Mouse (Mus musculus) frontal cortex, postnatal 10 days (tissue): ENCODE data around the gene Pik3c2g.

Experiments
- DNase-seq, 2 experiments: peaks; one replicate each; pipeline ENCODE4 v3.0.0; 2022; ENCODE audit warnings: low spot score in 2 of 2, mixed read lengths in 1 of 2

The Pik3c2g gene

GRCm38 (mm10) chr6:139735708-139736626 lies 148.9 kb downstream of the Pik3c2g start:
- DNase-seq = no peak

GRCm38 (mm10) chr6:139738350-139738749 lies 151.3 kb downstream of the Pik3c2g start:
- no peak for DNase-seq

GRCm38 (mm10) chr6:139742693-139743432 lies 155.8 kb downstream of the Pik3c2g start:
- DNase-seq = no peak

- DNase-seq = no peak
These were observed 159.9 kb downstream of the Pik3c2g start for GRCm38 (mm10) chr6:139746758-139747479.

- no peak for DNase-seq
These were observed 161.2 kb downstream of the Pik3c2g start for GRCm38 (mm10) chr6:139748091-139748771.

- DNase-seq = no peak
These were observed 163.6 kb downstream of the Pik3c2g start for GRCm38 (mm10) chr6:139750599-139750998.

- DNase-seq = no peak
These were observed 164.0 kb downstream of the Pik3c2g start for GRCm38 (mm10) chr6:139751022-139751421.

GRCm38 (mm10) chr6:139757876-139758275 lies 170.9 kb downstream of the Pik3c2g start:
- DNase-seq = no peak

GRCm38 (mm10) chr6:139760978-139761377 lies 174.0 kb downstream of the Pik3c2g start:
- DNase-seq = no peak

GRCm38 (mm10) chr6:139764398-139764797 lies 177.4 kb downstream of the Pik3c2g start:
- DNase-seq = no peak

- DNase-seq = no peak
These were observed 182.9 kb downstream of the Pik3c2g start for GRCm38 (mm10) chr6:139769744-139770473.

GRCm38 (mm10) chr6:139770535-139770934 lies 183.5 kb downstream of the Pik3c2g start:
- DNase-seq = no peak

GRCm38 (mm10) chr6:139777576-139778282 lies 190.7 kb downstream of the Pik3c2g start:
- no peak for DNase-seq

- no peak for DNase-seq
These were observed 193.0 kb downstream of the Pik3c2g start for GRCm38 (mm10) chr6:139780028-139780427.

- DNase-seq = no peak
These were observed 202.5 kb downstream of the Pik3c2g start for GRCm38 (mm10) chr6:139789479-139789878.

GRCm38 (mm10) chr6:139799541-139800226 lies 212.7 kb downstream of the Pik3c2g start:
- no peak for DNase-seq

GRCm38 (mm10) chr6:139821916-139822315 lies 234.9 kb downstream of the Pik3c2g start:
- DNase-seq = no peak

GRCm38 (mm10) chr6:139838239-139838638 lies 251.2 kb downstream of the Pik3c2g start:
- DNase-seq = no peak

GRCm38 (mm10) chr6:139838713-139839112 lies 251.7 kb downstream of the Pik3c2g start:
- DNase-seq = no peak
